Mouse (Mus musculus) liver (tissue): ENCODE data around the gene Shcbp1l.
"Not testable (repeated sequence)": the region's sequence is repeated elsewhere in the genome, so short reads cannot be mapped to it uniquely, and the experiment has no call there.

Experiments
- DNase-seq: peaks from one replicate; pipeline ENCODE4 v3.0.0-alpha.2; 2020; ENCODE audit warnings: mixed read lengths

The Shcbp1l gene

DNA sequence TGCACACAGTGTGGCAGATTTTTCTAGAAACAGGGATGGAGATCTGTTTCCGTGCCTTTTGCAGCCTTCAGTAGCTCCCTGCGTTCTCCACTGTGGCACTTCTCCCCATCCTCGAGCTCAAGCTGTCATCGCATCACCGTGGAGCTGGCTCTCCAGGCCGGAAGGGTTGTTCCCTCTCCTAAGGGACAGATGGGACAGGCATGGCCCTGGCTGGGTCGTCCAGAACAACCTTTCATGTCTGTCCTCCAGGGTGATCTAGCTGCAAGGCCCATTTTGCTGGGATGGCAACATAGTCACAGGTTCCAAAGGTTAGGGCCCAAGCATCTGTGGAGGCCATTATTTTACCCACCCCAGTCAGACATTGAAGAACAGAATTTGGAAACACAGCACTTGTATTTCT is 6.2 kb downstream of the Shcbp1l start:
- DNase-seq: no peak

- no peak for DNase-seq
These were observed 6.7 kb downstream of the Shcbp1l start for GRCm38 (mm10) chr1:153431701-153432100.

GRCm38 (mm10) chr1:153432329-153432728 is 7.4 kb downstream of the Shcbp1l start:
- DNase-seq: no peak

DNA sequence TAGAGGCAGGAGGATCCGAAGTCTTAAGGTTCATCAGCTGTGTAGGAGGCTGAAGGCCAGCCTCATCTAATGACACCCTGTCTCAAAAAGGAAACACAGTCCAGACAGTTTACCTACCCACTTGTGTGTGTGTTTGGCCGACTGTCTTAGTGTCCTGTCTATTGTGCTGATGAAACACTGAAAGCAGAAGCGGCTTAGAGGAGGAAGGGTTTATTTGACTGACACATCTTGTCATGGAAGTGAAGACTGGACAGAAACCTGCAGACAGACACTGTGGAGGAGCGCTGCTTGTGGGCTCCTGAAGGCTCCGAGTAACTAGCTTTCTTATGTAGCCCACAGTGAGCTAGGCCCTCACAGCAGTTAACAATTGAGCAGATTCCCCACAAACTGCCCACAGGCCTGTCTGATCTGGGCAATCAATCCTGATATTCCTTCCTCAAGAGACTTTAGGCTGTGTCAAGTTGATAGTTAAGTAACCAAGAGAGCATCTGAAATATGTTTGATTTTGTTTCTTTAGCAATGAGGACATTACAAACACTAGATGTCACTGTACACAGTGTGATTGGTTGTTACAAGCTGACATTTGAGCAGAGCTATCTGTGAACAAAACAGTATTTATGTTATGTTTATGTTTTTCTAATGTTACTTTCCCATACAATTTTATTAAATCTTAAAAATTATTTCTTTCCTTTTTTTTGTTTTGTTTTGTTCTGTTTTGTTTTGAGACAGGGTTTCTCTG is 9.1 kb downstream of the Shcbp1l start:
- DNase-seq: no peak

- DNase-seq: no peak
These were observed 12.6 kb downstream of the Shcbp1l start for GRCm38 (mm10) chr1:153437536-153437935.

DNA sequence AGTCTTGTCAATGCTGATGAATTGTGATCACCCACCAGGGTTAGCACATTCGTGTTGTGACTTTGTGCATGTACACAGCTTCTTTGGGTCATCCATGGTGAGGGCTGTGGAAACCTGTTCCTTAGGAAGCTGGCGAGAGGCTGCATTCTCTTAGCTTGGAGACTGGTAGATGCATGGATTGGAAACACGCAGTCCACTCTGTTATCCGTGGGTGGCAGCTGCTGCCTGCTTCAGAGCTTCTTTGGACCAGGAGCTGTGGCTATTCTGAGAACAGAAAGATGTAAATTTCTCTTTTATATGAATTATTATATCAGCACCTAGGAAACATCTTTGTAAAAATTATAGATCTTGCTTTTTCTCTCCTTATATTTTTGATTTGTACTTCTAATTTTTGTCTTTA is 15.8 kb downstream of the Shcbp1l start:
- DNase-seq: no peak

- DNase-seq: no peak
These were observed 16.7 kb downstream of the Shcbp1l start for GRCm38 (mm10) chr1:153441656-153442055.

GRCm38 (mm10) chr1:153443019-153443418 is 18.1 kb downstream of the Shcbp1l start:
- no peak for DNase-seq

DNA sequence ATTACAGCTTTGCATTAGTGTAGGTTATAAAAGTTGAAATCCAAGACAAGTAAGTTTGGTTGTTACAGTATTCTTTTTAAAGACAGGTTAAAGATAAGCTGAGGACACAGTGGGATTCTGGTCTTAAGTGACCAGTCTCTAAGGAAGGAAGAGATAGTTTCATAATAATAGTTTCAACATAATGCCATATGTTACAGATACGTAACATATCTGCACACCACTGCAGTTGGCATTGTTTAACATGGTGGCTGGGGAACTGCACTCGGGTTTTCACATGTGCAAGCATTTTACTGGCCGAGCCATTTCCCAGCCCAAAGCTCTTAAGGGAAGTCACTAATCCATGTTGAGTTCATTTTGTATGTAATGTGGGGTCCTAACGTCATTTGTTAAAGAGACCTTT is 18.7 kb downstream of the Shcbp1l start:
- DNase-seq: no peak

DNA sequence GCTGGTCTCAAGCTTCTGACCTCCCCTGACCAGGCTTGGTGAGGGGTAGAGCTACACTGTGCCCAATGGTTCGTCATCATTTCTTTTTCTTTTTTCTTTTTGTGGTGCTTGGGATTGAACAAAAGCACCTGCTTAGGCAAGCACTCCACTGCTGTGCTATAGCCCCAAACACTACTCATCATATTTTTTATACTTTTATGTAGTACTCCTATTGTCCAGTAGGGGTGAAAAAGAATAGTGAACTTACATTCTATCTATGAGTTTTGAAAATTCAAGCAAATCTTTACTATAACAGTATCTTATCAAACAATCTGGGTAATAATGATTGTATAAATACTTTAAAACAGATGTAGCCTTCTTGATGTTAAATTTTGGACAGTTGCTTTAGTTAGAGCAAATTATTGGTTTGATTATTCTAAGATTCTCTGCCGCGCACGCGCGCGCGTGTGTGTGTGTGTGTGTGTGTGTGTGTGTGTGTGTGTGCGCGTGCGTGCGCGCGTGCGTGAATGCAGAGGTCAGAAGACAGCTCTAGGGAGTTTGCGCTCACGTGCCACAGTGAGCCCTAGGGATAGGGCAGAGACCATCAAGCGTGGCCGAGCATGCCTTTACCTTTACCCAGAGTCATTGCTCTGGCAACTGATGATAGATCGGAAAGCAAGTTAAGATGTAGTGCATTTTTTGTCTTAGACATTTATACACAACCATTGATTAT is 21.3 kb downstream of the Shcbp1l start:
- DNase-seq: no peak

- DNase-seq: no peak
These were observed 26.5 kb downstream of the Shcbp1l start for GRCm38 (mm10) chr1:153451237-153452154.

DNA sequence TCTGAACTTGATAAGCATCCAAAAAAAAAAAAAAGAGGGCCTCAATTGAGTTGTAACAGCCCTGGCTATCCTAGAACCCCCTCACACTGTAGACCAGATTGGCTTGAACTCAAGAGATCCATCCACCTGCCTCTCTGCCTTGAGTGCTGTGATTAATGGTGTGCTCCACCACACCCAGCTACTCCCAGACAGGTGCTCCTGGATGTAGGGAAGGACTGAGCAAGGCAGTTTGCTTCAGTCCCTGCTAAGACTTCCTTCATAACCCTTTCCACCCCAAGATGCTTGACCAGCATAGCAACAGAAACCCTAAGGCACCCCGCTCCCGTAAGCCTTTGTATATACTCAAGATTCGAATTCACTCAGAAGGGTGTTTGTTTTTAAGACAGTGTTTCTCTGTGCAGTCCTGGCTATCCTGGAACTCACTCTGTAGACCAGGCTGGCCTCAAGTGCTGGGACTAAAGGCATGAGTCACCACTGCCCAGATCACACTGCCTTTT is 28.2 kb downstream of the Shcbp1l start:
- no peak for DNase-seq

- no peak for DNase-seq
These were observed 31.2 kb downstream of the Shcbp1l start for GRCm38 (mm10) chr1:153456137-153456536.

- DNase-seq: no peak
These were observed 36.8 kb downstream of the Shcbp1l start for GRCm38 (mm10) chr1:153461796-153462195.

DNA sequence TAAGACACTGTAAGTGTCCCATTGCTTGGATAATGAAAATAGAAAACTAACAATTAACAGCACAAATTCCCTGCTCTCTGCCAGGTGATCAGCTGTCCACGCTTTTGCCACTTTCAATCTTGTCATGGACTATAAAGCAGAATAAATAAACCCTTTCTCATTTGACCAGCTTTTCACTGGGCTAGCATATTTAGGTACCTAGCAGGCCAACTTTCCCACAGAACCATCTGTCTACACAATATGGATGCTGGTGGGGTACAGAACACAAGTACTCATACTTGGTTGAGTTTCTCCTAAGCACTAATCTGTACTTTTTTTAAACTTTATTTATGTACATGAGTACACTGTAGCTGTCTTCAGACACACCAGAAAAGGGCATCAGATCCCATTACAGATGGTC is 54.3 kb downstream of the Shcbp1l start:
- no peak for DNase-seq

GRCm38 (mm10) chr1:153480386-153481024 is 55.5 kb downstream of the Shcbp1l start:
- peak; percentile 76 for DNase-seq

DNA sequence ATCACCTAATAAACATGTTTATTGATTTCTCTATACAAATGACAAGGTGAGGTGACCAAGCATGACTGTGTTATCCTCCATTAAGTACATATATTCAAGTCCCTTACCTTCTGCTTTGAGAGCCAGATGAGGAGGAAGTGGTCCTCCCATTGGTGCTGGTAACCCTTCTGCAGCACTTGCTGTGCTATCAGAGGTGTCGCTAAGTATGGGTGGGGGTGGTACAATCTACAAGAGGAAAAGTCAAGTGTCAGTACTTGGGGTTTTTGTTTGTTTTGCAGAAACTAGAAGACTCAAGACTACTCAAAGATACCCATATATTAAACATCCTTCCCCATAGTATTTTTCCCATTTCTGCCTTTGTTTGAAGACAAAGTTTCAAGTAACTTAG is 56.1 kb downstream of the Shcbp1l start:
- DNase-seq: no peak

GRCm38 (mm10) chr1:153485201-153485796 is 60.3 kb downstream of the Shcbp1l start:
- no peak for DNase-seq

- DNase-seq: not testable (repeated sequence)
These were observed 61.2 kb downstream of the Shcbp1l start for GRCm38 (mm10) chr1:153486120-153486519.

DNA sequence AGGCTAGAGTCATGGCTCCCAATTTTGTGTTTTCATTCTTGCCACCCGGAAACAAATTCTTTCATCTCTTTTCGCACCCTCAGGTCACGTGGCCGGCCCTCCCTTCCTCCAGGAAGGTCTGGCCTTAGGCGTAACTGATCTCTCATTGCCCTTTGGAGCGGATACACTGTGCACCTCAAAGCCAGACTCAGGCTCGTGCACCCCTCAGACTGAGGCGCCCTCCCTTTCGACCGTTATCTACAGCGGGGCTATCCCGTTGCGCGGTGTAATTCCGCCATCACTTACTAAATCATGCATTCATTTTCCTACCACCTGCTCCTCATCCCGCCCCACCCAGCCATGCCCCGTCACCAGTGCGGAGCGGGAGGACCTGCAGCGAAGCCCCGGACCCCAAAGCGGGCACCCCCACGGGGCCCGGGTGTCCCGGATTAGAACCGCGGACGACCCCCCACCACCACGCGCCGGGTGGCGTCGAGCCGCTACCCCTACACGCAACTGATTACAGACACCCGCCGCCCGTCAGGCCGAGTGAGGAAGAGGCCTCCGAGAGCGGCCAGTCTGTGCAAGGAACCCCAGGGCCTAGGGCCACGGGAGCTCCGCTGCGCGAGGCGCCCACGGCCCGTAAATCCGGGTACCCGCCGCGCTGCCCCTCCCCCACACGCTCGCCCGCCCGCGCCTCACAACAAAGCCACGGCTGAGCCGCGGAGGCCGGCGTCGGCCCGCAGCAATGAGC is 62.0 kb downstream of the Shcbp1l start:
- peak; percentile 66 for DNase-seq

DNA sequence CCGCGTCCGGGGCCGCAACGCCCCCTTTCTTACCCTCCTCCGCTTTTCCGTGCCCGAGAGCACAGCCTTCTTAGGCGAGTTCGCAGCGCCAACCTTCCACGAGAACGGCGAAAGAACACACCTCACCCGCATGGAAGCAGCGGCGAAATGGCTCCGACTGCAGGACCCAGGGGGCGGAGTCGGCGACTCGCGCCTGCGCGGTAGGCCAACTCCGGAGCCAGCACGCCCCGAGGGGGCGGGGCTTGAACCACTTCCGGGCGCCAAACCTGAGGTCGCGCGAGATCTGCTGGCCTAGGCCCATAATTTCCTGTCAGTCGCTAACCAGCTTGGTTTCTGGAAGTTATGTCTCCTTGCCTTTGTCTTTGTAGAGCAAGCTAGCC is 62.5 kb downstream of the Shcbp1l start, which contains the start of gene Dhx9:
TSS of gene Dhx9 (minus strand) at position 161 of the 380 bp plus-strand sequence.
- peak; percentile 98 for DNase-seq
